ENCODE assay signal across 10 mouse cellular contexts in the genomic region with DNA sequence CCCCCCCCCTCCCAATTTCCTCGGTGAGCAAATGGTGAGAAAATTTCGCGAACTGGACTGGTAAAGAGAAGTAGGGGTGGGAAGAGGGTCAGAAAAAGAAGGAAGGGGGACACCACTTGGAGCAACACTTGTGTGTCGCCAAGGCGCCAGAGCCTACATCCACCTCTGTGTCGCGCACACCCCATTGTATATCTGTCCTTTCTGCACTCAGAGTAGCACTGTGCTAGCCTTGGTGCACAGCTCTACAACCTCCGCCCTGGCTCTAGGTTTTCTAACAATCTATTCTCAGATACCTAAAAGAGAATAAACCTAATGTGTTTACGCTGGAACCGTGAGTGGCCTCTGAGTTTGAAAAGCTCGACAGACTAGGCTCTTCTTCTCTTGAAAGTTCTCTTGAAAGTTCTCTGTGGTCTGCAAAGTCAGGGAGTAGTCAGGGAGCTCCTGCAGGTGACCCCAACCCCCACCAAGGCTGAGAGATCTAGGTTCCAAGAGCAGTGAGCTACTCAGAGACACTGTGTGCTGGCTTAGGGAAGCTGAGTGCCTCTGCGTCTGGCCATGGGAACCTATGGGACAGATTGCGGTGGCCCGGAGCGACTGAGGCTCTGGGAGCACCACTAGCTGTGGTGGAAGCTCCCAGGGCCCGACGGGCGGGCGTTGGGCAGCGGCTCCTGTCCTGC. TPM values are rescaled to one million over a fixed set of nuclear protein-coding genes. Genes with fewer than 3 reads are reported as not detected.
DNase-seq lines count a peak whose midpoint lies in the region; ATAC-seq and TF ChIP-seq lines count a peak whose summit lies in the region.
"Had no signal": no experiment of that assay in that cellular context is flagged by ENCODE, and none has a peak within 500 bp of the region (broad histone marks: within the 10 kb centered on the region; RNA-seq: fewer than 3 reads in every experiment).

No protein-coding gene starts in this region.

- H3K27ac ChIP-seq in forebrain, embryonic 10.5 days = peak overlapping the region; percentile 70
- no peak overlapping the region for H3K27ac ChIP-seq in hindbrain, postnatal 0 days
- H3K27ac ChIP-seq in midbrain, postnatal 0 days (ENCODE audit: low read depth, low read length) = no peak overlapping the region

- H3K9me3 ChIP-seq in forebrain, embryonic 10.5 days = no peaks in the 10 kb centered on the region
- no peaks in the 10 kb centered on the region for H3K9me3 ChIP-seq in hindbrain, postnatal 0 days (ENCODE audit: low read length)
- H3K9me3 ChIP-seq in midbrain, postnatal 0 days (ENCODE audit: low read length) = no peaks in the 10 kb centered on the region

- peaks cover 26% of the 10 kb centered on the region for H3K4me1 ChIP-seq in forebrain, embryonic 10.5 days
- H3K4me1 ChIP-seq in hindbrain, postnatal 0 days (ENCODE audit: insufficient read depth, low read length) = peaks cover 6% of the 10 kb centered on the region; the same call in 1 of the 2 replicates
- peaks cover 8% of the 10 kb centered on the region for H3K4me1 ChIP-seq in midbrain, postnatal 0 days (ENCODE audit: insufficient read depth, low read length)

- no peak for TF ChIP-seq CTCF in hindbrain, postnatal 0 days (IDR thresholded peaks at IDR 0.05; ENCODE audit: low read depth)
- TF ChIP-seq CTCF in midbrain, postnatal 0 days (IDR thresholded peaks at IDR 0.05) = no peak

- DNase-seq in heart, adult 9 months (ENCODE audit: low spot score in 2 of 2) = peak; percentile 8 to 13
- no peak for DNase-seq in heart, postnatal 25 days (ENCODE audit: low spot score)
- no peak for DNase-seq in forebrain, embryonic 10.5 days (ENCODE audit: extremely low spot score, low spot score)
- no peak for DNase-seq in hindbrain, postnatal 0 days (ENCODE audit: low spot score)
- no peak for DNase-seq in midbrain, postnatal 0 days (ENCODE audit: low spot score)
- no peak for DNase-seq in retina, postnatal 1 day
- no peak for DNase-seq in MN1 (ENCODE audit: low spot score)
- DNase-seq in adrenal gland, postnatal 36 days = no peak

- H3K4me2 ChIP-seq in hindbrain, postnatal 0 days (ENCODE audit: low read depth, low read length) = peak overlapping the region; percentile 90
- H3K4me2 ChIP-seq in midbrain, postnatal 0 days (ENCODE audit: low read depth, low read length, poor library complexity, severe bottlenecking) = peak overlapping the region; percentile 87

- no peaks in the 10 kb centered on the region for H3K36me3 ChIP-seq in forebrain, embryonic 10.5 days (replicated peaks)
- no peaks in the 10 kb centered on the region for H3K36me3 ChIP-seq in hindbrain, postnatal 0 days (ENCODE audit: insufficient read depth, low read length)
- no peaks in the 10 kb centered on the region for H3K36me3 ChIP-seq in midbrain, postnatal 0 days (ENCODE audit: insufficient read depth, low read length)

- no peak overlapping the region for H3K9ac ChIP-seq in hindbrain, postnatal 0 days (replicated peaks; ENCODE audit: low read length)
- H3K9ac ChIP-seq in midbrain, postnatal 0 days (replicated peaks; ENCODE audit: low read length, poor library complexity, severe bottlenecking) = no peak overlapping the region

- ATAC-seq in hindbrain, postnatal 0 days = peak; percentile 43; the same call in 1 of the 2 replicates
- ATAC-seq in midbrain, postnatal 0 days (ENCODE audit: low FRiP score) = 0 out of 2 replicates have a peak, but pooled peaks have one; percentile 38

- peaks cover 71% of the 10 kb centered on the region for H3K27me3 ChIP-seq in forebrain, embryonic 10.5 days (ENCODE audit: poor library complexity, severe bottlenecking)
- peaks cover 25% of the 10 kb centered on the region; the same call in 1 of the 2 replicates for H3K27me3 ChIP-seq in hindbrain, postnatal 0 days (ENCODE audit: insufficient read depth, low read length)
- H3K27me3 ChIP-seq in midbrain, postnatal 0 days (ENCODE audit: insufficient read depth, low read length) = peaks cover 25% of the 10 kb centered on the region

- intact Hi-C loops in heart, postnatal 25 days (cut with DNase I) = loop anchor here (2.0 to 10.0 kb wide), 7 partner anchors 57 to 1073 kb away; a partner anchor contains a TSS

- peak overlapping the region; percentile 53 for H3K4me3 ChIP-seq in forebrain, embryonic 10.5 days
- peak overlapping the region; percentile 48 for H3K4me3 ChIP-seq in hindbrain, postnatal 0 days (ENCODE audit: low read length)
- peak overlapping the region; percentile 48 for H3K4me3 ChIP-seq in midbrain, postnatal 0 days (ENCODE audit: low read depth, low read length)

- 19% methylated on average over 20 of the region's 20 CpGs for WGBS in forebrain, embryonic 10.5 days
- 25% methylated on average over 20 of the region's 20 CpGs for WGBS in hindbrain, postnatal 0 days
- 25% methylated on average over 20 of the region's 20 CpGs for WGBS in midbrain, postnatal 0 days

RNA-seq across cellular contexts. Expression of a gene that starts 0.5 kb away (rescaled TPM):
- 10 to 100 TPM; 12.4 to 15.4 TPM for total RNA-seq in heart, postnatal 25 days (2021)
- polyA plus RNA-seq in forebrain, embryonic 10.5 days (2016; fragmentation: Nextera tagmentation; extraction: Ambion mirVana) = 0.39 and 0.43 TPM in 2 replicates
- 0.47 TPM in 1 of 2 replicates, not detected in the other for total RNA-seq in hindbrain, postnatal 0 days (2014; rRNA removed)
- 0.19 and 0.43 TPM in 2 replicates for polyA plus RNA-seq in hindbrain, postnatal 0 days (2015; fragmentation: Nextera tagmentation; extraction: Ambion mirVana)
- 0.11 and 0.28 TPM in 2 replicates for total RNA-seq in midbrain, postnatal 0 days (2014; rRNA removed)
- 0.09 and 0.20 TPM in 2 replicates for polyA plus RNA-seq in midbrain, postnatal 0 days (2015; fragmentation: Nextera tagmentation; extraction: Ambion mirVana)
- total RNA-seq in adrenal gland, postnatal 36 days (2021) = 1 to 10 TPM; 1.5 to 1.9 TPM
- total RNA-seq: common myeloid progenitor, adult 5-6 weeks; liver, adult 2 months had no signal

Comparison
In these comparisons a context has a peak if more than half of its experiments do, and no peak if none do; other contexts are left out.
1. DNase-seq: peak in heart, adult 9 months (2 of 2); none in heart, postnatal 25 days (single experiment), forebrain, embryonic 10.5 days (single experiment), hindbrain, postnatal 0 days (single experiment), midbrain, postnatal 0 days (single experiment), retina, postnatal 1 day (single experiment), MN1 (single experiment) and adrenal gland, postnatal 36 days (0 of 2).
2. Peak in every context shown above with its lines, with median percentiles within 50 percentile points of each other: H3K4me3 ChIP-seq.